Mouse (Mus musculus): ENCODE results near the gene Ing2. TPM values are rescaled to one million over a fixed set of nuclear protein-coding genes. Genes with fewer than 3 reads are reported as not detected.

Ing2 gene
- total and polyA plus RNA-seq, 2 experiments from 2014 or later, result 3.0 to 4.1 TPM

DNA sequence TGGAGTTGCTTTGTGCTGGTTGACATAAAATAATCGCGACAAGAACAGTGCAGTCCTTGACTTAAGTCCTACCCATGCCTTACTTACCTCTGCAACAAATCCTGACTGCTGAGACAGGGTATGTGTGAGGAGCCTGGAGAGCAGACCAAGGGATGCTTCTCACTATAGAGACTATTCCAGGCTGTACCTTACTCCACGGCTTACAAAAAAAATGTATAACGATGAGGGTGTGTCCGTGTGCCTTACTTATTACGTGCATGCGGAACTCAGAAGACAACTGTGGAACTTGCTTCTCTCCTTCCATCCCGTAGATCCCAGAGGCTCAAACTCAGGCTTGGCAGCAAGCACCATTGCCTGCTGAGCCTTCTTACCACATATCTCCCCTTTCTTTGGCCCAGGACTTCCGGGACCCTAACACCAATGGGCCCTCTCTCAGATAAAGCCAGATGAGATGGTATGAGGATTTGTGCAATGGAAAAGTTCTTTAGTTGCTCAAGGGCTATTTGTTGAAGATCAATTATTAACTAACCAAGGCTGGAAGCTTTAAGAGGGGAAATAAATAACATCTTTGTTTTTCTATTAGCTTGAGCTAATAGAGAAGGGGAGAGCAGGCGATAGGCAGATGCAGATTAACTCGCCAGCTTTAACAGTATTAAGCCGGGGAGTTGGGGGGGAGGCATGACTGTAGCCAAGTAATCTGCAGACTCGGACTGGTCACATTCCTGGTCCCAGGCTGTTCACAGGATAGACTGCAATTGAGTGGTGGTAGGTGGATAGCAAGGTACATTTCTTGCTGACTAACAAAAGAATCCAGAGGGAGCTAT is 23.2 kb downstream of the Ing2 start:
- Histone ChIP-seq H3K4me1 (ENCODE audit: control insufficient read depth, insufficient read depth) (no peaks in the 10 kb centered on the region), H3K27ac (ENCODE audit: low read depth) (no peak overlapping the region), H3K4me2 (ENCODE audit: low read depth, low read length) (no peak overlapping the region), H3K36me3 (replicated peaks; ENCODE audit: control insufficient read depth, insufficient read depth, low read length) (no peaks in the 10 kb centered on the region), H3K4me3 (ENCODE audit: low read depth, low read length) (no peak overlapping the region), H3K9me3 (replicated peaks; ENCODE audit: control insufficient read depth, low read length) (no peaks in the 10 kb centered on the region), H3K9ac (replicated peaks; ENCODE audit: low read depth, low read length) (no peak overlapping the region), H3K27me3 (ENCODE audit: control insufficient read depth, insufficient read depth, low read length) (no peaks in the 10 kb centered on the region)
- TF ChIP-seq CTCF (IDR thresholded peaks at IDR 0.05; ENCODE audit: low read depth) (no peak), EP300 (IDR thresholded peaks at IDR 0.05; ENCODE audit: low read depth) (no peak)
- DNase-seq (ENCODE audit: low spot score) (no peak), ATAC-seq (ENCODE audit: insufficient read depth, low read depth) (no peak)
- WGBS, result 77% methylated on average over 13 of the region's 13 CpGs

DNA sequence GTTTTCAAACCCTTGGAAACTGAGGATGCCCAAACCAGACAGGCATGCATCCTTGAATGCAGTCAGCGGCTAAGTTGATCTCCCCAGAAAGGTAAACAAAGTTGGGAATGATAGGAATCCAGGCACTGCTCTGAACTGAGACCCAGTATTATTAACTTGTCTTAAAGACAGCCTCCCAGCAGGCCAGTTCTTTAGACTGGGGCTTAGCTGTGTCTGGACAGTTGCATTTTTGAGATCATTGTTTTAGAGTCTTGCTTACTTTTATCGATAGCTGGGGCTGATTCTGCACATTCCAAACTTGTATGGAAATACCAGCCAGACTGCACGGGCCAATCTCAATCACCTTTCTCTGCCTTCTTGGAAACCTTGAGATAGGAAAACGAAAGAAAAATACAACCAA is 24.5 kb downstream of the Ing2 start:
- ATAC-seq (ENCODE audit: insufficient read depth, low read depth) (no peak), DNase-seq (ENCODE audit: low spot score) (no peak)
- TF ChIP-seq CTCF (IDR thresholded peaks at IDR 0.05; ENCODE audit: low read depth) (no peak), EP300 (IDR thresholded peaks at IDR 0.05; ENCODE audit: low read depth) (no peak)
- Histone ChIP-seq H3K27ac (ENCODE audit: low read depth) (no peak overlapping the region), H3K9ac (replicated peaks; ENCODE audit: low read depth, low read length) (no peak overlapping the region), H3K9me3 (replicated peaks; ENCODE audit: control insufficient read depth, low read length) (peaks cover 12% of the 10 kb centered on the region), H3K4me2 (ENCODE audit: low read depth, low read length) (no peak overlapping the region), H3K4me3 (ENCODE audit: low read depth, low read length) (no peak overlapping the region), H3K36me3 (replicated peaks; ENCODE audit: control insufficient read depth, insufficient read depth, low read length) (no peaks in the 10 kb centered on the region), H3K4me1 (ENCODE audit: control insufficient read depth, insufficient read depth) (no peaks in the 10 kb centered on the region), H3K27me3 (ENCODE audit: control insufficient read depth, insufficient read depth, low read length) (no peaks in the 10 kb centered on the region)
- 50% methylated on average over 4 of the region's 4 CpGs for WGBS

DNA sequence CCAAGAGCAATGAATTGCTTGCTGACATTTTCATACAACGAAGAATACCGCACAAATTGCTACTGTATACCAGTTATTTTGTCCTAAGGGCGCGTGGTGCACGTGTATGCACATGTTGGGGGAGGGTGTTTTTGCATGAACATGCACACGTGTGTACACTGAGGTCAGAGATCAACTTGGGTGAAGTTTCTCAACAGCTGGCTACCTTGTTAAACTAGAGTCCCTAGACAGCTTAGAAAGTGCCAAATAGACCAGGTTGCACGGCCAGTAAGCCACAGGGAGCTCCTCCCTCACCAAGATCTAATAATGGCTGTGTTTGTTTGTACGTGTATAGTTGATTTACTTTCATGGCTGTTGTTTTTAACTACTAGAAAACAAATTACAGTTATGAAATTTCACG is 25.8 kb downstream of the Ing2 start:
- DNase-seq (ENCODE audit: low spot score) (no peak), ATAC-seq (ENCODE audit: insufficient read depth, low read depth) (no peak)
- Histone ChIP-seq H3K4me3 (ENCODE audit: low read depth, low read length) (no peak overlapping the region), H3K4me1 (ENCODE audit: control insufficient read depth, insufficient read depth) (no peaks in the 10 kb centered on the region), H3K27me3 (ENCODE audit: control insufficient read depth, insufficient read depth, low read length) (no peaks in the 10 kb centered on the region), H3K36me3 (replicated peaks; ENCODE audit: control insufficient read depth, insufficient read depth, low read length) (no peaks in the 10 kb centered on the region), H3K4me2 (ENCODE audit: low read depth, low read length) (no peak overlapping the region), H3K9ac (replicated peaks; ENCODE audit: low read depth, low read length) (no peak overlapping the region), H3K27ac (ENCODE audit: low read depth) (no peak overlapping the region), H3K9me3 (replicated peaks; ENCODE audit: control insufficient read depth, low read length) (peaks cover 13% of the 10 kb centered on the region)
- WGBS, result 82% methylated on average over 9 of the region's 9 CpGs
- TF ChIP-seq CTCF (IDR thresholded peaks at IDR 0.05; ENCODE audit: low read depth) (no peak), EP300 (IDR thresholded peaks at IDR 0.05; ENCODE audit: low read depth) (no peak)

DNA sequence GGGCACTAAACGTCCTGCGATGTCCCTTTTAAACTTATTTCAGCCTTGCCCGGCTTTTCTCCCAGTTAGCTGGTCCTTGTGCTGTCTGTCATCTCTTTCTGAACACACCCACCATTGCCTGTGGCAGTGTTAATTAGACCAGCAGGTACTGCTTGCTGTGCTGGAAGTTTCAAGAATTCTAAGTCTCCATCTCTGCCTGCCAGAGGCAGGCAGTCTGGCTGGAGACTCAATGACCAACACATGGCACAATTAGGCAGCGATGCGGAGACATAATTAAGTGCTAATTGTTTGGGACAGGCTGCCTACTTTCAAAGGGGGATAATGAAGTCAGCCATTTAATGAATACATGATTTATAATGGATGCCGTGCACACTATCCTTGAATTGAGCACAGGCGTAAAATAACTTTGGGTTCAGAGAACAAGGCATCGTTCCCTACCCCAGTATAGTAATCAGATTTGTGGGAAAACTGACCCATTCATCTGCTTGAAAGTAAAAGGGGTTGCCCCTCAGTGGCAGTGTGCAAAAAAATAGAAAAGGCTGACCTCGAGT is 32.8 kb downstream of the Ing2 start:
- no peak for DNase-seq (ENCODE audit: low spot score)
- H3K9me3 ChIP-seq (replicated peaks; ENCODE audit: control insufficient read depth, low read length), result peaks cover 19% of the 10 kb centered on the region
- TF ChIP-seq EP300 (IDR thresholded peaks at IDR 0.05; ENCODE audit: low read depth), result no peak
- TF ChIP-seq CTCF (IDR thresholded peaks at IDR 0.05; ENCODE audit: low read depth), result no peak
- no peak overlapping the region for H3K9ac ChIP-seq (replicated peaks; ENCODE audit: low read depth, low read length)
- no peak for ATAC-seq (ENCODE audit: insufficient read depth, low read depth)
- H3K36me3 ChIP-seq (replicated peaks; ENCODE audit: control insufficient read depth, insufficient read depth, low read length), result no peaks in the 10 kb centered on the region
- no peak overlapping the region for H3K4me3 ChIP-seq (ENCODE audit: low read depth, low read length)
- no peaks in the 10 kb centered on the region for H3K4me1 ChIP-seq (ENCODE audit: control insufficient read depth, insufficient read depth)
- WGBS, result 85% methylated on average over 9 of the region's 9 CpGs
- H3K4me2 ChIP-seq (ENCODE audit: low read depth, low read length), result no peak overlapping the region
- no peaks in the 10 kb centered on the region for H3K27me3 ChIP-seq (ENCODE audit: control insufficient read depth, insufficient read depth, low read length)
- H3K27ac ChIP-seq (ENCODE audit: low read depth), result no peak overlapping the region

DNA sequence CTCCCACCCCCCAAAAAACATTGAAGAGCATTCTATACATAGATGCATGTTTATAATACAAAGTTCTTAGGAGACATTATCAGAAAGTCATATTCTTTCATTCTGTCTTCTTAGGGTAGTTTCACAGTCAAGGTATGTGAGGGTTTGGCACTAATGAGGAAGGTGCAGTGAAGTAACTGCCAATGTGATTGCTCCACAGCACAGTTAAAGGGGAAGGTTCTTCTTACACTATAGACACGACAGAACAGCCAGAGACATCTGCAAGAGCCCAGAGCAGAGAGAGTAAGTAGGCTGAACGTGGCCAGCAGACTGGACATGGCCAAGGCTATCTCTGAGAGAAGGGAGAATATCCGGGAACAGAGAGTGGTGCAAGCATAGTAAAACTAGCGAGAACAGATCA is 38.2 kb downstream of the Ing2 start:
- no peaks in the 10 kb centered on the region for H3K4me1 ChIP-seq (ENCODE audit: control insufficient read depth, insufficient read depth)
- DNase-seq (ENCODE audit: low spot score), result no peak
- WGBS, result 50% methylated on average over 4 of the region's 4 CpGs
- no peaks in the 10 kb centered on the region for H3K36me3 ChIP-seq (replicated peaks; ENCODE audit: control insufficient read depth, insufficient read depth, low read length)
- H3K27ac ChIP-seq (ENCODE audit: low read depth), result no peak overlapping the region
- TF ChIP-seq CTCF (IDR thresholded peaks at IDR 0.05; ENCODE audit: low read depth), result no peak
- TF ChIP-seq EP300 (IDR thresholded peaks at IDR 0.05; ENCODE audit: low read depth), result no peak
- H3K4me3 ChIP-seq (ENCODE audit: low read depth, low read length), result no peak overlapping the region
- no peak overlapping the region for H3K9ac ChIP-seq (replicated peaks; ENCODE audit: low read depth, low read length)
- no peak for ATAC-seq (ENCODE audit: insufficient read depth, low read depth)
- no peaks in the 10 kb centered on the region for H3K27me3 ChIP-seq (ENCODE audit: control insufficient read depth, insufficient read depth, low read length)
- H3K9me3 ChIP-seq (replicated peaks; ENCODE audit: control insufficient read depth, low read length), result 0 out of 2 replicates have a peak, but pooled peaks cover 5% of the 10 kb centered on the region
- no peak overlapping the region for H3K4me2 ChIP-seq (ENCODE audit: low read depth, low read length)

All from heart, postnatal 0 days (tissue).